Mouse (Mus musculus): ENCODE results near the gene Pycr1. TPM values are rescaled to one million over a fixed set of nuclear protein-coding genes. Genes with fewer than 3 reads are reported as not detected.

The Pycr1 gene
- polyA plus RNA-seq, 2 experiments from 2014 or later, result 0.48 TPM; not detected in 1

DNA sequence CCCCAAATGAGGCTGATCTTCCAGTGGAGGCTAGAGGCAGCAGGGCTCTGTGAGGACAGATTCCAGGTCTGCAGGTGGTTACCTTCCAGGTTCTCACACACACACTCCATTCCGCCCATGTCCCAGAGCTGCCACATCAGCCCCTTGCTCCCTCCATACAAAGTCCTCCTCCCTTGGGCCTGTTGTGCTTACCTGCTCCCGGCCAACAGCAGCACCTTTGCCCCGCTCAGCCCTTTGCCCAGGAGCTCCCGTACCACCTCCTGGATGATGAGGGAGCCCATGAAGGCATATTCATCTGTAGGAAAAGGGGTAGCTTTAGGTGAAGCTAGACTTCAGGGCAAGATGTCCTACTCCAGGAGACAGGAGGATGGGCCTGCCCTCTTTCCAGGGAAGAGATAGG is 13.7 kb upstream of the Pycr1 start:
- ATAC-seq, result no peak

DNA sequence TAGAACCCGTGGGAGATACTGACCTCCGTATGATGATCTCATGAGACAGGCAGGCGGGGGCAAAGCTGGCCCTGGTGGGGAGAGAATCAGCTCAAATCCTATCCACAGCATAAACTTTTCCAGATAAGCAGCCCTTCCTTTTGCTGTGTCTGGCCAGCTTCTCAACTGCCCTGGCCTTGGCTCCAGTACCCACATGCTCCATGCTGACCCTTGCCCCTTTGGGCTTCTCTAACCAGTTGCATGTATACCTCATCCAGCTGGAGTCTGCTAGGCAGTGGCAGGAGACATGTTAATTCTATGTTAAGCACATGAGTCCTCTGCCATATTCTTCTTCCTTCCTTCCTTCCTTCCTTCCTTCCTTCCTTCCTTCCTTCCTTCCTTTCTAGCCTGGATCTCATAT is 11.2 kb upstream of the Pycr1 start:
- no peak for ATAC-seq

DNA sequence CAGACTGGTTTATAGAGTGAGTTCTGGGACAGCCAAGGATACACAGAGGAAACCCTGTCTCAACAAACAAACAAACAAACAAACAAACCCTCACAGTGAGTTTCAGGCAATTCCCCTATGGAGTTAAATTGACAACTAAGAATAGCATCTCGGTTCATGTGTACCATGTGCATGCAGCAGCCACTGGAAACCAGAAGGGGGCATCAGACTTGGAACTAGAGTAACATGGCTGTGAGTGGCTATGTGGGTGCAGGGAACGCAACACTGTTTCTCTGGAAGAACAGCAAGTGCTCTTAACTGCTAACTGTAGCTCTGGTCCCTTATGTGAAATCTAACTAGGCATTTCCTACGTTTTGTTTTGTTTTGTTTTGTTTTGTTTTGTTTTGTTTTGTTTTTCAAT is 8.3 kb upstream of the Pycr1 start:
- ATAC-seq, result no peak

DNA sequence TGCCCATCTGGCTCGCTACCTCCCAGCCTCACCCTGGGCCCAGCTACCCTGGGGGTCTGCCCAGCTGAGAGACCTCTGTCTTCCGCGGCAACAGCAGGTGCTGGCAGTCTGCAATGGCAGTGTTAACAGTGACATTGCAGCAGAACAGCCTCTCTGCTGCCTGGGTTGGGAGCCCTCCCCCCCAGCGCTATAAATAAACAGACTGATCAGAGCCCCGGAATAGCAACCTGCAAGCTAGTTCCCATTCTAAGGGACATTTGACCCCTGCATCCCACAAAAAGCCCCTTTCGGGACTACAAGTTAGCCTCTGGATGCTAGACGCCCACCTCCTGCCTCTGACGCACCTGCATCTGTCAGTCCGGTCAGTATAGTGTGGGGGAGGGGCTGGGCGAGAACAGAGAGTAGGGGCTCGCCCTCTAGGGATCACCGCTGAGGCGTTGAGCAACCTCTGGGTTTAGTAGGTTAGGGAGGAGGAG is 4.5 kb upstream of the Pycr1 start, which contains the start of gene Myadml2:
Myadml2 (minus strand) TSS at position 158 of the 476 bp plus-strand sequence.
- ATAC-seq, result no peak

DNA sequence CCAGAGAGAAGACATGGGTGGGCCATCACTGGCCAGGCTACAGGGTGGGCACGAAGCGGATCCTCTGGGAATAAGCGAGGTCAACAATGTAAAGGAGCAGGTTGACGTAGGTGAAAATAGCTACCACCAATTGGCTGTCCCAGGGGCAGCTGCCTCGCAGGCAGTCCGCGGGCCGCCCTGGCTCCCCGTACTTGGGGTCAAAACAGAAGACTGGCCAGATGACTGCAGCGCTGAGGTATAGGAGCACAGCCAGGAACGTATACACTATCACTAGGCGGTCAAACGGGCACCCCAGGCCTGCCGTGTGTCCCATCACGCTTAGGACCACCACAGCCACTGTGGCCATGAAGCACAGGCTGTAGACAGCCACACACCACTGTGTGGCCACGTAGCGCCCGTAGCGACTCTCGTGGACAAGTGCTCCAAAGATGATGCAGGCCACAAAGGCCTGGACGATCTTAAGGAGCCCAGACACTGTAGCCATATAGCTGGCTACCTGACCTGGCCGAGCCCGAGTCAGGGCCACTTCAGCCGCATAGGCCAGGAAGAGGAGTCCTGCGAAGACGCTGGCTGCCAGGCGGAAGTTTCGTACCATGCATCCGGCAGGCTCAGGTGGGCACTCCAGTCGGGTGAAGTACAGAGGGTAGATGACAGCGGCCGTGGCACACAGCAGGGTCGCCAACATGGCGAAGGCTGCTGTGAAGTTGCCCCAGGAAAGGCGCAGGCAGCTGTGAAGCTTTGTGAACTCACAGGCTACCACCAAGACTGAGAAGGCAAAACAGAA is 3.7 kb upstream of the Pycr1 start:
- no peak for ATAC-seq

DNA sequence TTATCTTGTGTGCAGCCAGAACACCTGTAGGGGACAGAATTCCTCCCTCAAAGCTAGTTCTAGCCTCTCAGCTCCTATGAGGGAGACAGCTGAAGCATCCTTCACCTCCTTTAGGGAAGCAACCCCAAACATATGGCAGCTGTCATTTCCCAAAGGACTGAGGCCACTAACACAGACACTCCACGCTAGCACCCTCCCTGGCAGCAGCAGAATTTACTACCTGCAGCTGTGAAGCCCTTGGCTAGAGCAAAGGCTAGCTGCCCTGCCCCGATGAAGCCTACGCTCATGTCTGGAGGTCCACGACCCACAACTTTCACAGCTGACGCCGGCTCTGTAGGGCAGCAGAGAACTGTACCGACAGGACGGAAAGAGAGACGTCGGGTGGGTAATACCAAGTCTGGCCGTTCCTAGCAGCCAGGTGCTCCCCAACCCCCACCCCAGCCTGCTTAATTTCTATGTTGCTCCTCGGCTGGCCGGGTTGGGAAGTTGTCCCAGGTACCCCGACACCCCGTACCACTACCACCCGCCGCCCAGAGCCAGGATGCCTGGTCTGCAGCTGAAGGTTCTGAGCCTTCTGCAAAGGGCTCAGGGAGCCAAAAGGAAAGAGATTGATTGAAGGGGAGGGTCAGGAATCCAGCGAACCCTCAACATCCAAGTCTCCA is 499 bp downstream of the Pycr1 start:
- no peak for ATAC-seq

DNA sequence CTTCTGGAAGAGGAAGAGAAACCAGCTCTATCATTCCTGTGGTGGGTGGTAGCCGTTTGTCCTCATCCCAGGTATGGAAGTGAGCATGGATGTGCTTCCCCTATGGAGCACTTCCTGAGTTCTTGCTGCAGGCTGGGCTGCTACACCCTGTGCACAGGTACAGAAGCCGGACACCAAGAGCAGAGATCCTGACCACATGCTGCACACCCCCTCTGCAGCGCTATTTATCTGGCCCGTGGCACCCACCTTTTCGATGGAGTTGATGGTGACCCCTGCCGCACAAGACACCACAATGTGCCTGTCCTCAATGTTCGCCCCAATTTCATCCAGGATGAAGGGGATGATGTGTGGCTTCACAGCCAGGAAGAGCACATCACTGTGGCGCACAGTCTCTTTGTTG is 1.7 kb downstream of the Pycr1 start:
- no peak for ATAC-seq

DNA sequence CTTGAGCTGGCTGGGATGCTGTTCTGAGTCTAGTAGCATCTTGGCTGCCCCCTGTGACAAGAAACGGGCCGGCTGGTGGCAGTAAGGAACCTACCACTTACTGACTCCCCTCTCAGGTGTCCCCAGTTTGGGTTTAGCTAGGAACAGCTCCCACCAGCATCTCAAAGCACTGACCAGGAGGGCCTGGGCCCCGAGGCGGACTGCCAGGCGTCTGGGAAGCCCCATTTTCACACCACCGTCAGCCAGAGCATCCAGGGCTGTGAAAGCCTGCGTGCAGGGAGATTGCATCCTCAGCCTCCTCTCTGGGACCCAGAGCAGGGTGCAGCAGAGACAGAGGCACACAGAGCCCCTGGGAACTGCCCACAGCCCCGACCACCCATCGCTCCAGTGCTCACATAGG is 2.3 kb downstream of the Pycr1 start:
- no peak for ATAC-seq

DNA sequence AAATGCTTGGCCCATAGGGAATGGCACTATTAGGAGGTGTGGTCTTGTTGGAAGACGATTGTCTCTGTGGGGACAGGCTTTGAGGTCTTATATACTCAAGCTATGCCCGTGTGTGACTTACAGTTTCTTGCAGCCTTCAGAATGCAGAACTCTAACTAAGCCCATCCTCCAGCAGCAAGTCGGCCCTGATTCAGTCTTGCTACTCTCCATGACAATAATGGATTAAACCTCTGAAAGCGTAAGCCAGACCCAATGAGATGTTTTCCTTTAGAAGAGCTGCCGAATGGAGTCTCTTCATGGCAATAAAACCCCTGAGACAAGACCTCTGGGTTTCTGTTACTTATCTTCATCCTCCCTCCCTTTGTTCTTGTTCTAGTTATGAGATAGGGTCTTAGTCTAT is 8.8 kb downstream of the Pycr1 start:
- ATAC-seq, result no peak

DNA sequence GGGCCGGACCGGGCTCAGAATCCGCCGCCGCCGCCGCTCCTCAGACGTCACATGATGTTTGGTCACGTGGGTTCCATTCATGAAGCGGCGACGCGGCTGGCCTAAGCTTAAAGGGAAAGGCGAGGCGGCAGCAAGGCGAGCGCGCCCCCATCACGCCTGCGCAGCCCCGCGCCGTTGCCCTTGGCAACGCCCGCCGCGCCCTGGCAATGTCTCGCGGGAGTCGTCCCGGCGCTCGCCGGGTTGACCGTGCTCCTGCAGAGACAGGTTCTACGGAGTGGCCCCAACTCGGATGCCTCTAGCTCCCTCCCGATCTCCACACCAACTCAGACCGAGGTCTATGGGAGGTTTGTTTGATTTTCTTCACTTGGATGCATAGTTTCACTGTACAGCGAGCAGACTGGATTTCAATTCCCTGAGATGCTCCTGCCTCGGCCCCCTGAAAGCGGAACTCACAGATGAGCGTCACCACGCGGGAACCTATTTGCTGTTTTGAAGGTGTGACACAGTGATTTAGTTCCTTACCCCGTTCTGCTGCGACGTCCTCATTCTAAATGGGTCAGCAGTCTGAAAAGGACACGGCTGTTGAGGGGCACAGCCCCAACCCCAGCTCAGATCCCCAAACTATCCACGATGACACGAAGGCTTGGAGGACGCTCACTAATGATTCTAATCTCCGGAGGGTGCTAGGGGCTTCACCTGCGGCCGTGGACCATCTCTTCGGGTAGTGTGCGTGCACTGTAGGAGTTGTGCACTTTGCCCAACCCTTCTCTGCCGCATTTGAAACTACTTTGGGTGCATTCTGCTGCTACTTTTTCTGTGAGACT is 9.8 kb downstream of the Pycr1 start, which contains the start of gene Mafg:
Mafg (minus strand) TSS at position 81 of the 824 bp plus-strand sequence.
- ATAC-seq, result peak; percentile 50

DNA sequence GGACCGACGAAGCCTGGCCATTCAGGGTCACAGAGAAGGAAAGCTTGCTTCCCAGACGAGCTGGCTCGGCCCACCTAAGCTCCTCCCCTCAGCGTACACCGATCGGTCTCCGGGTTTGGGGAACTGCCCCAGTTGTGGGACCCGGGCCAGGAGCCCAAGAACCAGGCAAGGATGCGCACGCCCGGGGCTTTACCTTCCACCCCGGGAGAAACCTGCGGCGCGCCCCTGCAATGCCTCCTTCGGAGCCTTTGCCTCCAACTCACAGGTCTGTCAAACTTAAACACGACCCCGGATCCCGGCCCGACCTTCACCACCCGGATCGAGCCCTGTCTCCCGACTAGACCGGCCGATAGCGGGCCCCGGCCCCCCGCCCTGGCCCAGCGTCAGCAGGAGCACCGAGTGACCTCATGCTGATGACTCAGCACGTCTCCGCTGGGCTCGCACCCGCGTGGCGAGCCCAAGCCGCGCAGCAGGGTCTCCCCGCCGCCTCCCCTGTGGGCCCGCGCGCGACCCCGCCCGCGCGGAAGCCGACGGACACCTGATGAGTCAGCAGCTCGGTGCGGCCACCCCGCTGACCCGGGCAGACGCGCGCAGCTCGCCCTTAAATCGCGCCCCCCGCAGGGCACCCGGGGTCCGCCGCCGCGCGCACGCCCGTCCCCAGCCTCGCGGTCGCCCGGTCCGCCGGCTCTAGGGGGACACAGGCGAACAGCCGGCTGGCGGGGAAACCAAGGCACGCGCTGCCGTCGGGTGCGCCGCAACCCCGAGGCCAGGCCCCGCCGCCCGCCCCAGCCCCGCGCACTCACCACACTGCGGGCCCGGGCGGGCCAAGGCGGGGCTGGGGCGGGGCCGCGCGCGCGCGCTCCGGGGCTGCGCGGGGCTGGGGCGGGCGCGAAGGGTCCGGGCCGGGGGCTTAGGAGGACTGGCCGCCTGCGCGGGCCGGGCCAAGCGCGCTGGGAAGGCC is 10.7 kb downstream of the Pycr1 start:
- ATAC-seq, result peak; percentile 2

DNA sequence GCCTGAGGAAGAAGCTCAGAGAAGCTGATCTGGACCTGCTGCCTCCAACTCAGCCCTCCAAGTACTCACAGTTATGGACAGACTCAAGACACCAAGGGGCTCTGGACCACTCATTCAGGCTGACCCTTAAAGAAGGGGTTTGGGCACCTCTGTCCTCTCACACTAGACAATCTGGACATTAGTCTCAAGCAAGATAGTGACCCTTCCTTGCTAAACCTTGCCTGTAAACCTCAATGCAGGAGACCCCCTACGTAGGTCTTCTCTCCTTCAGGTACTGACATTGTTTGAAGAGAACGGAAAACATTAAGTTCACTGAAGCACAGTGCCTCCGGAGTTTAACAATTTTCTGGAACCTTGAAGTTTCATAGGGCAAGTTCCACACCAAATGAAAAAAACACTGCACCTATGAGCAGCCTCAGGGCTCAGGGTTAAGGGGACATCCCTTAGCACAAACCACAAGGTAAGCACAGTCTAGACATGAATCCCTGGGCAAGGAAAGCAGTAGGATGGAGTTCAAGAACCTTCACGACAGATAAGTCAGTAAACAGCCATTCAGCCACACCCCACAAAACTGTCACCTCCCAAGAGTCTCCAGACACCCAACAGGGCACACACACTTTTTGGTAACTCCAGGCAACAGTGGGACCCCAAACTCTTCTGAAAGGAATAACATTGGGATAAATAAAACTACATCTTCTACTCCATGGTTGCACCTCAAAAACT is 11.7 kb downstream of the Pycr1 start:
- ATAC-seq, result no peak

DNA sequence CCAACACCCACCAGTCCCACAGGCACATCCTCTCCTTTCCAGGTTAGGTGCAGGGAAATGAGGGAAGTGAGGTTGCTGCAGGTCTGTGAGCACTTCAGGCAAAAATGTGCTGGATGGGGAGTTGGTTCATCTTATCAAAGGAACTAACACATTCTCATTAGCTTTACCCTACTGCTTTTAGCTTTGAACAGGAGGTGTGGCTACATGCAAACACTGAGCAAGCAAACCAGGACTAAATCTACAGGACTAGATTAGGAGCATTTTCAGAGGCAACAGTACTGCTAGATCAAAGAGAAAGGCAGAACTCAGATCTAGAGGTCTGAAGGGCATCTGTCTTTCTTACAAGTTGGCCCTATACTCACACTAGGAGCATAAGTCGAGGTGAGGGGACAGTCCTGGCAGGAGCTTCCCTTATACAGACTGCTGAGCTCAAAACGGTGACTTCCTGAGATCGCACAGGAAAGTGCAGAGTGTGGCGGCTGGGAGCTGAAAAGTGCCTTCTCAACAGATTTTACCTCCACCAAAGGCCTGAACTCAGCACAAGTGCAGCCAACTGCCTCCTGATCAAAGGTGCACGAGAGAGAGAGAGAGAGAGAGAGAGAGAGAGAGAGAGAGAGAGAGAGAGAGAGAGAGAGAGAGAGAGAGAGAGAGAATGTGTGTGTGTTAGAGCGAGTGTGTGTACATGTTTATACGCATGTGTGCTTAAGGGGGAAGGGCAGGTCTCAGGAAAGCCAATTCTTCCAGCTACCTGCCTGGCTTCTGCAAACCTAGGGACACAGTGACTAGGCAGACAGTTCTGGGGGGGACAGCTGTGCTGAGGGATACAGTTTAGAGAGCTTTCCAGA is 12.5 kb downstream of the Pycr1 start:
- peak; percentile 29 for ATAC-seq

DNA sequence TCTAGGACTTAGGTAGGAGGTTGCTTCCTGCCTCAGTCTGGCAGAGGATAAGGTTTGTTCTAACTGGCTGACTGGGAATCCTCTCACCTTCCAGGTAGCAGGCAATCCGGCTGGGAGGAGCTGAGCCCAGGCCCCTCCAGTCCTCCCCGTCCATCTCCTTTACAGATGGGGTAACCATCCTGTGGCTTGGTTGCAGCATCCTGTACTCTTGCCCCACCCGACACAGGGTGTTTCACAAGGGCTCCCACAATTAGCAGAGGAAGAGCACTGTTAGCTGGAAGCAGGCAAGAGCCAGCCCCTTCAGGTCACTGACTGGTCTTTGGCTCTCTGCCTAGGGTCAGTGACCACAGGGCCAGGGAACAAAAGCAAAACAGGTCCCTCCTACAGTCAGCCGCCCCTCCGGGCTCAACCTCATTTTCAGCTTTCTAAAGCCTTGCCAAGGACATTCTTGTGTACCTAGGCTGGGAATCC is 13.1 kb downstream of the Pycr1 start:
- ATAC-seq, result no peak

DNA sequence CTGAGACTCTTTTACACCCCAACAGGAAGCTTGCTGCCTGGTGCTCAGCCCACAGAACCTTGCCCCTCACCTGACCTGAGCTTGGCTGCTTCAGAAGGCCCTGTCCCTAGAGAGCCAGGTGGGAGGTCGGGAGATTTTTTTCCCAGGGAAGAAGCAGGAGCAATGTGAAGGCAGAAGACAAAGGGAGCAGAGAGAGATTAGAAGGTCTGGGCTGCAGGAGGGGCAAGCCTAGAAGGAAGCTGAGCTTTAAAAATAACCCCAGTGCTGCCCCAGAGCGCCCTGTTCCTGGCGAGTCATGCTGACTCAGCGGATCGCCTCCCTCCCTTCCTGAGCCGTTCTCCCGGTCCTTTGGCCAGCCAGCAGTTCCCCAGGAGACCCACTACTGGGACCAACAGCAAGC is 13.7 kb downstream of the Pycr1 start:
- no peak for ATAC-seq

DNA sequence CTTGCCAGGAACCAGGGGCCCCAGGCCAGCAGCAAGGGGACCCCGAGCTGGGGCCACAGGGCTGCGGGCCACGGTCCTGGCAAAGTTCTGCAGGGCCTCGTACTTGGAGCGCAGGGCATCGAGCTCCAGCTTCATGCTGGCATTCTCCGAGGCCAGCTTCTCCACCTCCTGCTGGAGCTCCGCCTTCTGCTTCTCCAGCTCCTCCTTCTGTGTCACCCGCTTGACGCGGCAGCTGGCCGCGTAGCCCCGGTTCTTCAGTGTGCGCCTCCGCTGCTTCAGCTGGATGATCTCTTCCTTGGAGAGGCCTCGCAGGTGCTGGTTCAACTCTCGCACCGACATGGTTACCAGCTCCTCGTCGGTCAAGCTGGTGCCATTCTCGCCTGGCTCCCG is 14.2 kb downstream of the Pycr1 start:
- peak; percentile 27 for ATAC-seq

DNA sequence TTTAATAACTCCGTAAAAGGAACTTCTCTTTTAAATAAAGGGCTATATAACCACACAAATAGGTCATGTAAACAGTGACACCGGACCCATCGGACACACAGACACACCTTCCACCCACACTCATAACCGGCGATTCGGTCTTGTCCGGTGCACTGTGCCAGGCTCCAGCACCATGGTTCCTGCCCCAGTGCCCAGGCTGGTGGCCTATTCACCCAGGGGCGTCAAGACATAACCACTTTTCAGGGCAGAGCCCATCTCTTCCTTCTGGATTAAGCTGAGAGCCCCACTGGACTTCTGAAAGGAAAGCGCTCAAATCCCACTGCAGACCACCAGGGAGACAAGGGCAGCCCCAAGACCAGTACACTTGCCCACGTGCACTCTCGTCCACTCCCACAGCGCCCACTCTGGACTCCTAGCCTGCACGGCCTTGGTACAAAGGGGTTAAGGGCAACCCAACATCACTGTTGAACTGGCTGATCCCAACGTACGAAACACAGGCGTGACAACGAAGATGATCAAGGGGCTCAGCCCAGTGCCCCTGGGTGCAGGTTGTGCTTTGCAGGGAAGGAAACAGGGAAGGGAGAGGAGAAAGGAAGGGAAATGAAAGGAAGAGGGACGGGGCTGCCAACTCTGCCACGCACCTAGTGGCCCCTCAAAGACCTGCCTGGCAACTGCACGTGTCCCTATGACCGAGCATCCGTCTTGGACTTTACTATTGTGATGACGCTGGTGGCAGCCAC is 14.8 kb downstream of the Pycr1 start:
- no peak for ATAC-seq

DNA sequence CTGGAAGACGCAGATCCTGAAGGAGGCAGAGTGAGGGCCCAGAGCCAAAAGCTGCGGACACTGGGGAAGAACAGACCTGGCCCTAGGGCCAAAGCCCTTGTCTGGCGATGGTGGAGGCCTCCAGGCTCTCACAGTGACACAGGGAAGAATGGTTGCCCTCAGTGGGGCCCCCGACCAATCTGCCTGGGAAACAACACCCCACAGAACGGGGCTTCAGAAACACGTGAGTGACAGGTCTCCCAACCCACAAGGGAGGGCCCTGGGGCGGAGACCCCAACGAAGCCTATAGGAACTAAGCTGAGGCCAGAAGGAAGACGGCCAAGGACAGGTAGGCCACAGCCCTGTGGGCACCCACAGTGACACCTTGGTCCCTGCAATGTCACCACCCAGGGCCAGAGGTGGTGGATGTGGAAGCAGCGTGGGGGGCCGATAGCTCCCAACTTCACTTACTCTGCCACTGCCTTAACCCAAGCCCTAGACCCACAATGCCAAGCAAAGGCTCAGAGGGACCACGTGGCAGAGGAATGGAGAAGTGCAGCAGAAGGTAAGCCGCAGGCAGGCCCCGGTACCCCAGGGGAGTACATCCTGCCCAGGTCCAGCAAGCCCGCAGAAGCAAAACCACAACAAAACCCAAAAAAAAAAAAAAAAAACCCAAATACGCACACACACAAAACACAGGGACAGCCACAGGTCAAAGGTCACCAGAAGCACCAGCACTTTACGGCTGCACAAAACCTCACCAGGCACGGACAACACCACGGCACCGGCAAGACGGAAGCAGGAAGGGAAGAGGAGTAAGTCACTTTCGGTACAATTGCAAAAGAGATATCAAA is 15.9 kb downstream of the Pycr1 start:
- ATAC-seq, result peak; percentile 41

Measured in activated CD4-positive, CD25-positive, alpha-beta regulatory T cell, adult 4 months (primary cell).